Mouse (Mus musculus) testis, postnatal 10 days (tissue): ENCODE measurements at regions not wholly inside any gene's neighbourhood (a gene's known extent, or its start where the extent isn't known, plus 50 kb on each side); places are given as distances from the start of the nearest gene placed in this dataset.

ENCODE experiments used
- DNase-seq: peaks from one replicate; pipeline ENCODE4 v3.0.0; 2021; ENCODE audit warnings: low spot score

DNA sequence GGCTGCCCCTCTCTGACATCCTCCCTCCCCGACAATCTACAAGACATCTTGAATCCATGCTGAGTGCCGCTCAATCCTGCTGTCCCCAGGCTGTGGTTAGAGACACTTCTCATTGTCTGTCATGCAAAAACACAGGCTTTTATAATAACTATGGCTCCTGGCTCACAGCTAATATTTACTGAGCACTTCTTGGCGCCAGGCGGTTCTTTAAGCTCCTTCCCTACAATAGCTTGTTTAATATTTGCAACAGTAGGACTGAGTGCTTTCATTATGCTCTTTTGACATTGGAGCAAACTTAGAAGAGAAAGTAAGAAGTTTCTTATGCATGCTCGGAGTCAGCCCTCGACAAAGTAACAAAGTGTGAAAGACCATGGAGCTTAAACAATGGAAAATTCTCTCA lies 151.6 kb upstream of the Irx6 start:
- DNase-seq = no peak

DNA sequence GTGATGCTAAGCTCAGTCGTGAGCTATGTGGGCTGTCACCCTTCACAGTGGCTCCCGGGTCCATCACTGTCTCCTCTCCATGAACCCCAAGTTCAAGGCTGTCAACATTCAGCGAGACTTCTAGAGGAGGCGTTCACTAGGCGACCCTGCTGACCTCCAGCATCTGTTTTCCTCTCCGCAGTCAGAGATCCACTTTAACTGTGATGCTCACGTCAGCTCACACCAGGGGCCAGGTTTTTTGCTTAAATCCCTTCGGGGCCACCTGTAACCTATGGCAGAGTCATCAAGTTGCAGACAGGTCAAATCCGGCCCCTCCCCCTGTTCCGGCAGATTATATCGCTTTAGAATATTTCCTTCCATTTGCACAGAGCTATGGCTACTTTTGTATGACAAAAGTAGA lies 144.3 kb upstream of the Irx6 start:
- no peak for DNase-seq

DNA sequence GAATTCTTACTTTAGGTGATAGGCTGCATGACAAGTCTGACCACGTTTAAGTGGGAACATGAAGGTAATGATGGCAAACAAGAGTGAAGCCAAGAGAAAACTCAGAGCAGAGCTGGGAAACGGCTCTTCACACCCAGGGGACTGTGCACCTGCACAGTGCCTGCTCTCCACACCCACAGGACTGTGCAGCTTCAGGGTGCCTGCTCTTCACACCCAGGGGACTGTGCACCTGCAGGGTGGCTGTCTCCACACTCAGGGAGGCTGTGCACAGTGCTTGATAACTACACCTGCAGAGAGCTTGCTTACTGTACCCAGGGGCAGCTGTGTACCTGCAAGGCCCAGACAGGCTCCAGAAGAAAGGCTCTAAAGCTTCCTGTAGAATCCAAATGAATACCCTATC lies 133.5 kb upstream of the Irx6 start:
- DNase-seq = no peak

DNA sequence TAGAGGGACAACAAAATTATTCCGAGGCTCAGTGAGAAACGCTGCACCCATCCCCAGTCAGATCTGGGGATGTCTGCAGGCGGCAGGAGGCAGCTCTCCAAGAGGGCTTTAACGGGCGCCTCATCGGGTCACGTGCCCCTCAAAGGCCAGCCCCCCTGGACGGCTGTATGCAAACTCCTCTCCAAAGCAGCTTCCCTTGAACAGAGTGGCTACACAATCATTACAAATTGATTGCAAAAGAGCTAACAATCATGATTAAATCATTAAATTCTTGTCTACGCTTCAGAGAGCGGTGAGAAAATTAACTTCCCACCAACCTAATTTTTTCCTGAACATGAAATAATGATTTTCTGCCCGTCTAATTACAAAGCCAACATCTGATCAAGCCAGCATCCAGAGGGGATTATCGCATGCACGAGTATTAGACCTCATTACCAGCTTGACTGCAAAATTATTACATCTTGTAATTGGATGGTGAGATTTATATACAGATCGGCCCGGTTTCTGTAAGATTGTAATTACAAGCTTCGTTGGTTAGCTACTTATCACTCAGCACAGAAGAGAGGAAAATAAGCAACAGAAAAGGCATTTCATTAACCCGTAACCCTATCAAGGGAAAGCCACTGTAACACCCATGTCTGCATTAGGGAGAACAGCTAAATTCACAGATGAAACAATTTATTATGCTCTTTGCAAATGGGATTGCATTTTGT lies 128.6 kb upstream of the Irx6 start:
- DNase-seq = no peak

DNA sequence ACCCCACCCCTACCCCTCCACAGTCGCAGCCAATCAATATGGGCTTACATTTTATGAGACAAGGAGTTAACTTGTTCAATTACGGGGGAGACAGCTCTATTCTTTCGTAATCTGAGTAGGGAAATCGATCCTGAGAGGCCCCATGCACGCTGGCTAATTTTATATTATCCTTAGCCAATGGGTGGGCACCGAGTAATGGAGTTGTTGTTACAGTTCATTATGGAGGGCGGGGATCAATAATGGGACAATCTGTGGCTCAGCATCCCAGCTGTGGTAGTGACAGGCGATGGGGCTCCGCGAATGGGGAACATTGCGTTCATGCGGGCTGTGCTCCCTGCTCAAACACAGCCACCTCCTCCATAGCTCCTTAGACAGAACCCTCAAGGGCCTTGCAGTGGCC lies 118.9 kb upstream of the Irx6 start:
- DNase-seq = no peak

DNA sequence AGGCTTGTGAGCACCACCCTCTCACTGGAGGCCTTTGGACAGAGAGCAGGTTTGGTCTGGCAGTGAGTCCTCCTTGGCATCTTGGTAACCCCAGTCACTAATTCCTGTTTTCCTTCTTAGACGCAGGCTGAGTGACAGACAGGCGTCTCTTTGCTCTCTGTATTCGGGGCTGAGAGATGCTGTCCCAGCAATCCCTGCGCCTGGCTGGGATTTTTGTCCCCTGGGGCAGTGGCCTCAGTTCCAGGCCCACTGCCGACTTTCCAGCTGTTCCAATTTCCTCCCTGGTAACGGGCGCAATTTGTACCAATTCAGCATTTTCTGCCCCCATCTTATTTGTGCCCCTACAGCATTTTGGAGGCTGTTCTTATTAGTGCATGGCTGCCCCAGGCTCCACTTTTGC lies 118.5 kb upstream of the Irx6 start:
- DNase-seq = no peak

DNA sequence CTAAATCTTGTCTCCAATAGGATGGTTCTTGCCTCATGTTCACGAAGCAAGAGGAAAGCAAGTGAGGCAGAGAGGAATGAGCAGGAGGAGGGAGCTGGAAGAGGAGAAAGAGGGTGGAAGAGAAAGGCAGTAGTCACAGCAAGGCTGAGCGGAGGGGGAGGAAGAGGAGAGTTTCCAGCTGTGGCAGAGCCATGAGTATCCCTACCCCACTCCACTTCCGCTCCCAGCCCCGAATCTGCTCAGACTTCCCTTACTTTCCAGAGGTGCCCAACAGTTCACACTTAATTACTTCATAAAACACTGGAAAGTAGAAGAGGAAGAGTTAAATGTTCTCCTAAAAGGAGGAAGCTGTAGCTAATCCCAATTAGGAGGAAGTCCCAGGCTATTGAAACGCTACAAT lies 111.6 kb upstream of the Irx6 start:
- DNase-seq = no peak

DNA sequence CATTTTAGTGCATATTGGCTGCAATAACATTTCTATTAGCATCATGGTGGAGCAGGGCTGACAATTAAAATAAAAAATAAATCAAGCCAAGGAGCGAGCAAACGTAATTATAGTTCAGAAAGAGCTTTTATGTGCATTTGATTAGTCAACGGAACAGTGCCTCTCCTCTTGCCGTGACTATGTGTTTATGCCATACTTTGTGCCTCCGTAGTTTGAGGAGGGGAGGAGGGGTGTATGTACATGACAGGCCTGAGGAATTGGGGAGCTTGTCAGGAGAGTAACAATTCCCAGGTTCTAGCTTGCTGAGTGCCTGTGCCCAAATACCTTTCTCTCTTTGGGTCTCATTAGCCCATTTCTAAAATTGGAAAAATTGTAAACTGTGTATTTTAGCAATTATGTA lies 111.1 kb upstream of the Irx6 start:
- DNase-seq = no peak

DNA sequence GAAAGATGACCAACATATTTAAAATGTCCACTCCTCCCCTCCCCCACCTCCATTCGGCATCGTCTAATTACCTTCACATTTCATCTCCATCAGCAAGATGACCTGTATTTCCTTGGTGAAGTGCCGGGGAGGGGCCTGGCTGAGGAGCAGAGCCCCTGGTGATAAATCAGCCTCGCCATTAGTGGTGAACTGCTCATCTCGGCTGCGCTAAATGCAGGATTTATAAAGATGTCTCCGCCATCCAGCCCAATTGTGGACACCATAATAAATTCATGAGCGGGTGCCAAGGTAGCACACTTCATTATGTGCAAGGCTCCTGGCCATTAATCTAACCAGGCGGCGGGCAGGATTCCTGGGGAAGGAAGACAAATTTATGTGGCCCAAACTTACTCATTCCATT lies 104.4 kb upstream of the Irx6 start:
- DNase-seq = no peak

DNA sequence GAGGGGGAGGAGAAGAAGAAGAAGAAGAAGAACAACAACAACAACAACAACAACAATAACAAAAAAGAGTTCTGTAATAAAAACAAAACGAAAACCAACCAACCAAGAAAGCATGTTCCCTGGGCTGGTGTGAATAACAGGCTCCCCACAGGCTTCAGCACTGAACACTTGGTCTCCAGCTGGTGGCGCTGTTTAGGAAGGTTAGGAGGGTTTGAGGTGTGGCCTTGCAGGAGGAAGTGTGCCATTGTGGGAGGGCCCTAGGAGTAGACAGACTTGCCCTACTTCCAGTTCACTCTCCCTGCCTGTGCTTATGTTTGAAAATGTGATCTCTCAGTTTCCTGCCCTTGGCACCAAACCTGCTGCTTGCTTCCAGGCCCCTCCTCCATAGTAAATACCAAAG lies 94.6 kb upstream of the Irx6 start:
- peak; percentile 46 for DNase-seq

DNA sequence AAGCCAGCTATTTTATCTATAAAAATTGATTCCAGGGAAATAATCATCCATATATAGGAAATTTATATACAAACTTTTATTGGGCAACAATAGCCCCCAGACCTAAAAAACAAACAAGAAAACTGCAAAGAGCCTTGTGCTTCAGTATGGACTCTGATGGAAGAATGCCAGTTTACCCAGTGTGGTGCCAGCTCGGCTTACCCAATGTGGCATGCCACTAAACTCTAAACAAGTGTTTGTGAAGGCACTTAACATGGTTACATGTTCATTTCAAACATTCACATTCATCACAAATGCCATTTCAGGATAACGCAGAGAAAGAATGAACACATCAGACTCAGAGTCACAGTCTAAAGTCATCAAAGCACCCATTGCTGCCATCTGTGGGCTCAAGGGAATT lies 93.0 kb upstream of the Irx6 start:
- DNase-seq = peak; percentile 9

DNA sequence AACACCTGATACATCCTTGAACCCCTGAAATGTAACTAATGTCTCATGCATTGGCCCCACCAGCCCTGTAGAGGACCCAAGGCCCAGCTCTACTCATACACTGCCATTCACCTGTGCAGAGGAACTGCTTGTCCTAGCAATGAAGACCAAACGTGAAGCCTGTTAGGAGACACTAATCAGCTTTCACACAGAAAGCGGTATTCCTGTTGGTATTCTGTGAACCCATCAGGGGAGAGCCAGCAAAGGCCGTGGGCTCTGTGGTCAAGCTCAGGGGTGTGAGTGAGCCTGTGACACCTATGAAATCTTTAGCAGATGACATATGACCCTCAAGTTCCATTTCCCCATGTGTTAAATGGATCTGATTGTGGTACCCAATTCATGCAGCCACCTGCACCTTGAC lies 73.3 kb upstream of the Irx6 start:
- DNase-seq = no peak

DNA sequence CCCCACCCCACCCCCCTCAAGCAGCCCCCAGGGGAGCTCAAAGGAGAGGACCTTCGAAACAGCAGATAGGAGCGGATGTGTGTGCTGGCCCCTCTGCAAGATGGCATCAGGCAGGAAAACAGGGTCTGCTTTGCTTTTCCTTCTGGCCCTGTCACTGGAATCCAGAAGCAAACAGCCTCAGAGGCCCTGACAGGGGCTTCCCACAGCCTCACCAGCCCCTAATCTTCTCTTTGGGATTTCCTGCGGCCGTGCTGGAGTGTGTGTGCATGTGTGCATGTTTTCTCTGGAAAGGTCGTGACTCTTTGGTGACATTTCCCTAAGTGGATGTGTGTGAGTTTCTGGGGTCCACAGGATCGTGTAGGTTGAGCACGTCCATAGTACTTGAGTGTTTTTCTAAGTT lies 71.1 kb upstream of the Irx6 start:
- no peak for DNase-seq

DNA sequence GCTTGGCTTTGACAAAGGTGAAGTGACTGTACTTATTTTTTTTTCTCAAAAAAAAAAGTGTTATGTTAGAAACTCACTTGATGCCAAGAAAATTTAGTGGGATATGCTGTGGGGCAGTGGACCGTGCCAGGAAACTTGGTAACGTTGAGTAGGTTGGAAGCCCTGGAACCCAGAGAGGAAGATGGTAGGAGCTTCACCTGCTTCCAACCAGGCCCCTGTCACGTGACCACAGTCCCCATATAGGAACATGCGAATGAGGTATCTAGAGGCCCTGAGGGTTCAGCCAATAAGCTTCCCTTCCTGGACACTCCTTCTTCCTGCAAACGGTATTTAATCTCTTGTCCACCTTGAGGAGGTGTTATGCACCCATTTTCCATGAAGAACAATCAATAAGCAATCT lies 68.5 kb upstream of the Irx6 start:
- no peak for DNase-seq

DNA sequence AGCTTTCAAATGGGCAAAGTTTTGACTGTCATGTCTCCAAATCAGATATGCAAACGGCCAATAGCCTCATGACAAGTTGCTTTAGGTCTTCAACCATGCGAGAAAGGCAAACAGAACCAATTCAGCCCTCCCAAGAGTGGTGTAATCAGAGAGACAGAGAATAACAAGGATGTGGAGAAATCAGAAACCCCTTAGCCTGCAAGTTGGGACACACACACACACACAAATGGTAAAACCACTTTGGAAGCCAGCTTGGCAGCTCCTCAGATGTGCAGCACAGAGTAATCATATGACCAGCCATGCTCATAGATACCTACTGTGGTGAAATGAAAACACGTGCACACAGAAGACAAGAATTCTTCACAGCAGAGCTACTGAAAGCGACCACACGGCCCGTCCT lies 66.5 kb upstream of the Irx6 start:
- no peak for DNase-seq

DNA sequence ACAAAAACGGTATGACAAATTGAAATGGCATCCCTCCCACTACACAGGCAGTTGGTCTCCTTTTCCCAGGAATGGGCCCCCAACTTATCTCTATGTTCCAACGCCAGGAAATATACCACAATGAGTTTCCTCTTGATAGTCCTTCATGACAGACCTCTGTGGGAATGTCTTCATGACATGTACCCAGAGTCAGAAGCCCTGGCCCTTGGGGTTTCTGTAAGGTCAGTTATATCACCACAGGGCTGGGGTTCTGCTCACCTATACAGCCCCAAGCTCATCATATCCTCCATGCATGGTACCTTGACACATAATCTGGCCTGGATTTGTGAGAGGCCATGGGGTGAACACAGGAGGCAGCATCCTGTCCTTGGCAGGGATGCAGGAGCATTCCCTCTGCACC lies 64.2 kb upstream of the Irx6 start:
- no peak for DNase-seq

DNA sequence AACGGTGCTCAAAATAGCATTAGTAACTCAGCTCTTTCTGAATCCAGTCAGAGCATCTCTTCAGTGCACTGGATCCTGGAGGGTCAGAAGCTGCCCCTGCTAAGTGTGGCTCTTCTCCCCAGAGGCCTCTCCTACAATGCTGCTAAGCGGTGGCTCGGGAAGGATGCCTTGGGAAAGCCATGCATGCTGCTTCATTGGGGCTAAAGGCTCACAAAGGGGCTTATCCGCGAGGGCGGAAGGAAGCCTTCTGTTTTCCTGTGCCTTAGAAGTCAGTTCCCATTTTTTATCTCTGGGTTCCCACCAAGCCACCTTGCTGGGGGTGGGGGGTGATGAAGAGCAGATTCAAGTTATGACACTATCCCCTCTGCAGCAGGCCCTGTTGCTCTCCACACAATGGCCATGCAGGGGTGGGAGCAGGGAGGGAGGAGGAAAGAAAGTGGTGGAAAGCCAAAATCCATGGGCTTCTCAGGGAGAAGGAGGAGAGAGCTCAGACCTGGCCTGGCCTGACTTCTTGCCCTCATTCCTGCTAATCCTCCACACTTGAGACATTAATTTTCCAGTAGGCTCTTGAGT lies 63.5 kb upstream of the Irx6 start:
- no peak for DNase-seq

DNA sequence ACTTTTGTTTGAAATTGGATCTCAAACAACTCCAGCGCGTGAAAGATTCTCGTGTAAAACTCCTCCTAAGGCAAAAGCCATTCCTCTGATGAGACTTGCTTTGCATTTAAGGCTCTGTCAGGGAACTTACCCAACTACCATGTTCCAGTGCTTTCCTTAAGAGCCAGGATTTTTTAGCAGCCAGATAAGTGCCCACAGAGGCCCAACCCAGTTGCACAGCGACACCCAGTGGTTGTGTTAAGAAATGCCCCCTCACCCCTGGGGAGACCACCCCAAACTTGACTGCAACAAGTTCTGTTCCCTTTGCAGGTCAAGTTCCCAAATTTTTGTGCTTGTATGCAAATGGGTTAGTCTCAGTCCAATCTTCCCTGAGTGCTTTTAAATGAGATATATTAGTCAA lies 60.6 kb upstream of the Irx6 start:
- no peak for DNase-seq

DNA sequence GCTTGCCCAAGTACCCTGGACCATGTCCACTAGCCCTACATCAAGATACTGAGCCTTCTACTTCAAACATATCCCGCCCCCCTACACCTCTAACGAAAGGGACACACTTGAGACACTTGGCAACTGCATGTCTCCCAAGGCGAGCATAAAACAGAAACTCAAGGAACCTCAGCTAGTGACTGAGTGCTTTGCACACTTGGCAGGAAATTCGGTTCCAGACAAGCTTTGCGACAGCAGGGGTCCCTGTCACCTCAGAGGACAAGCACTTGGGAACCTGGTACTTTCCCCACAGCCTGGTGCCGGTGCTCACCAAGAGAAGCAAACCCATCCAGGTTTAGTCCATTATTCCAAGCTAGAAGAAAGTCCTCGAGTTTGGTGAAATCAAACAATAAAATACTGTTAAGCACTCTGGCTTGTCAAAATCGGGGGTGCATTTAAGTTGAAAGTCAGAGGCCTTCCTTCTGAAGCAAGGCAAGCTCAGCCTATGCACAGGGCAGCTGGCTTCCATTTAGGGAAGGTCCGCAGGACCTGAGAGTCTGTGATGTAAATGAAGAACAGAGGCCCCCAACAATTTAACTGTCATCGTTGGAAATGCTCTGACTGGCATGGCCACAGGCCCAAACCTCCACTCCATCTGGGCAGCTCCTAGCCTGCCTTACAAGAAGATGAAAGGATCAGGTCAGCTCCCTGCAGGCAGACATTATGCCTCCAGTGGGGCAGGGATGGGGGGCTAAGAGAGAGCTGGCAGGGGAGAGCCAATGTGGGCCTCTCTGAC lies 57.6 kb upstream of the Irx6 start:
- DNase-seq = no peak

DNA sequence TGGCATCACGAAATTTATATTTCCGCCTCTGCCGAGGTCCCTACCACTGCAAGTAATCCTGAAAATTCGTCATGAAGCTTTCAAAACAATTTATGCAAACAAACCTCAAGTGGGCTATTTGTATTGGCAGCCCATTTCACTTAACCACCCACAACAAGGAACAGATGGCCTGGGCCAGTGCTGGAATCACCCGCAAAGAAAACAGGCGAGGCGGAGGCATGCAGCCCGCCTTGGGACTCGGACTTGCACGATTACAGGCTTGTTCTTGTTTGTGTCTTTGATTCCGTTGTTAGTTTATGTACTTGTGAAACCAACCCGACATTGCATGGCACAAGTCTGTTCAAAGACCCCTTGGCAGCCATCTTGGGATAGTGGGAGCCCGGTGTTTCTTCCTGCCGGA lies 55.8 kb upstream of the Irx6 start:
- DNase-seq = no peak
